Mouse (Mus musculus) small intestine, adult 2 months (tissue): ENCODE measurements at regions not wholly inside any gene's neighbourhood (a gene's known extent, or its start where the extent isn't known, plus 50 kb on each side); places are given as distances from the start of the nearest gene placed in this dataset.

ENCODE experiments used
- CTCF ChIP-seq: fragments of 200-500 bp; IDR thresholded peaks from 2 replicates; pipeline ENCODE4 v1.5.1; 2012; ENCODE audit warnings: low read depth, mild to moderate bottlenecking, control low read depth, inconsistent platforms, low read length, moderate library complexity, mixed read lengths; ENCODE audit not compliant: insufficient replicate concordance, insufficient read length; ENCODE audit errors: extremely low read depth
- POLR2A ChIP-seq: fragments of 200-500 bp; IDR thresholded peaks from 2 replicates; pipeline ENCODE4 v1.6.1; 2012; ENCODE audit warnings: low read depth, mild to moderate bottlenecking, control low read depth, inconsistent platforms, low read length, moderate library complexity

- TF ChIP-seq POLR2A (no peak), CTCF (no peak)
These were observed 96.6 kb downstream of the Mrm1 start for GRCm38 (mm10) chr11:84722658-84723201.
